Mouse (Mus musculus) urinary bladder, postnatal 14 days (tissue): Measurements from ENCODE around the gene Spata32.
A peak's percentile ranks its signal among the peaks of the same experiment; 100 is the strongest.

Experiments
- DNase-seq: peaks from one replicate; pipeline ENCODE4 v3.0.0; 2021; ENCODE audit warnings: low spot score

Spata32 gene

GRCm38 (mm10) chr11:103202376-103202775 is 15.9 kb downstream of the Spata32 start:
- DNase-seq, result no peak

DNA sequence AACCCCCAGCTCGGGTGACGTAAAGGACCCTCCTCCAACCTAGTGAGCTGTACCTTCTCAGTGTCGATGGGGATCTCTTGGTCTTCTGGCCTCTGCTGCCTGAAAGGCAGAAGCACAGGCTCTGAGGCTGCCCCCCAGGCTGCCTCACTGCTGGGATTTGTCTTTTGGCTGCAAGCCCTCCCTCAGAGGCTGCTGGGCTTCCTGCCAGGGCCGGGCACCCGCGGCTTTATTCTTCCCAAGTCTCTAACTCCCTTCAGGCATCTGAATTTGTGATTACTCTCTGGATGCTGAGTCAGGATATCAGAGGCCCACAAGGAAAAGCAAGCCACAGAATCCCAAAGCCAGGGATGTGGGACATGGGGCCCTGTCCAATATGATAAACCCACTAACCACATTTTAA is 16.6 kb downstream of the Spata32 start:
- peak; percentile 43 for DNase-seq

DNA sequence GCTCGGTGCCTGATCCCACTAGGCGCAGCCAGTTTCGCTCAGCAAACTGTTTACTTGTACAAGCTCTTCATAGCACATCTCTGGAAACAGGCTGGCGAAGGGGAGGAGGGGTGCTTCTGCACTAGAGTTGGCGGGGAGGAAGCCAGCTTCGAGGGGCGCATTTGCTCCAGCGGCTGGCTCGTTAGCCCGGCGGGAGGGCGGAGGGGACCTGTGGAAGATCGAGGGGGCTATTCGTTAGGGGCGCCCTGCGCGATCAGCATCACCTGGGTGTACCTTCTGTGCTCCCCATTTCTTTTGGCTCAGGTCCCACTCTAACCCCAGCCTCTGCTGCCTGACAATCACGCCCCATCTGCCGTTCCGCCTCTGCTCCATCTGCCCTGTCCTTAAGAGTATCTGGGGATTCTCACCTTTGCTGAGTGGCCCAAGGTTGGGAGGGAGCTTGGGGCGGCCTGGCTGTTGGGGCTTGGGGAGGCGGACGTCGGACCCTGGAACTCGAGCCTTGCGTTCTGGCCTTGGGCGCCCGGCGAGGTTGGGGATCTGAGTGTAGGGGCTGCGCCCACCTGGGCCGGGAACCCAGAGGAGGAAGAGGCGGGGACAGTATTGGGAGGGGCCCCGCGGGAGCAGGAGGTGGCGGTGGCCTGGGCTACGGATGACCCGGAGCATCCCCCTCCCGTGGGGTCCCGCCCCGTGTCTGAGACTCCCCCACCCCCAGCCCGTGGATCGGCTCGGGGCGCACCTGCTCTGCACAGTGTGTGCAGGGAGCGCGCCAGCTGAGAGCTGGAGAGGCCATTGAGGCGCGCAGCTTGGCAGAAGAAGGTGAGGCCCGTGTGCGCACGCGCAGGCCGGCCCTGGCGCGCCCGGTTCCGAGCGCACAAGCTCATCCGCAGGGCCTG is 19.1 kb downstream of the Spata32 start:
- peak; percentile 58 for DNase-seq

- DNase-seq, result no peak
Measured at GRCm38 (mm10) chr11:103198339-103198738, 19.9 kb downstream of the Spata32 start.

DNA sequence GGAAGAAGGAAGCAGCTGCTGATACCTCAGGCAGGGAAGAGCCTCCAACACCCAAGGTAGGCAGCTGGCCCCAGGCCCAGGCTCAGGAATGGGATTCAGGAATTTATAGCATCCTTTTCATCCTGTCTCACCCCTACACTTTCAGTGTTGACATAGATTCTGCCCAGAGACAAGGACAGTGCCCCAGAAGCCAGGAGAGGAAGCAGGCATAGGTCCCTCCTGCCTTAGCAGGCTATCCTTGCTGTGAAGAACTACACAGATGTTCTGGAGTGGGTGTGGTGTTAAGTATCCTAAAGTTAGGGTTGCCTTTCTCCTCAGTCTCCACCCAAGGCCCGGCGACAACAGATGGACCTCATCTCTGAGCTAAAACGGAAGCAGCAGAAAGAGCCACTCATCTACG is 20.9 kb downstream of the Spata32 start:
- DNase-seq, result no peak

DNA sequence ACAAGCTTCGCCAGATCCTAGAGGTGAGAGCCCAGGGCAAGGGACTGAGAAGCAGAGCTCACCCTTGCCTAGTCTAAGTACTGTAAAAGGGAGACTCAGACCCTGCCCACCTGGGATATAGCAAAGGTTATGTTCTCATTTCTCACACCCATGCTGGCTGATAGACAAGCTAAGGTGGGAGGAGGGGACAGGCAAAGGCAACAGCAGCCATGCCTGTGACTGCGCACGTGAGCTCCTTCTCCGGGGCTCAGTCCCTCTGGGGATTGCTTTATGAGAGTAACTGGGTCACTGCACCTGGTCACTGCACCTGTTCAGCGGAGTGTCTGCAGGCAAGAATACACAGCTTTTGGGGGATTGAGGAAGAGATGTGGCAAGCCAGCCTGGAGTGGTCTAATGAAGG is 22.6 kb downstream of the Spata32 start:
- DNase-seq, result no peak

DNA sequence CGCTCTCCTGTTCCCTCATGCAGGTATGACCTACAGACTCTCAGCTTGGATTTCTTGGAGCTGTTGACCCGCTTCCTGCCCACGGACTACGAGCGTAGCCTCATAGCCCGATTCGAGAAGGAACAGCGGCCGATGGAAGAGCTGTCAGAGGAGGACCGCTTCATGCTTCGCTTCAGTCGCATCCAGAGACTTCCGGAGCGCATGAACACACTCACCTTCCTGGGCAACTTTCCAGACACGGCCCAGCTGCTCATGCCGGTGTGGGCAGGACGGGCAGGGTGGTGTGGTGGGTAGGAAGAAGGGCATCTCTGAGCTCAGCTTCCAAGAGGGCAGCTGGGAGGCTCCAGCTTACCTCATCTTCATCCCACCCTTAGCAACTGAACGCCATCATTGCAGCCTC is 23.0 kb downstream of the Spata32 start:
- no peak for DNase-seq

DNA sequence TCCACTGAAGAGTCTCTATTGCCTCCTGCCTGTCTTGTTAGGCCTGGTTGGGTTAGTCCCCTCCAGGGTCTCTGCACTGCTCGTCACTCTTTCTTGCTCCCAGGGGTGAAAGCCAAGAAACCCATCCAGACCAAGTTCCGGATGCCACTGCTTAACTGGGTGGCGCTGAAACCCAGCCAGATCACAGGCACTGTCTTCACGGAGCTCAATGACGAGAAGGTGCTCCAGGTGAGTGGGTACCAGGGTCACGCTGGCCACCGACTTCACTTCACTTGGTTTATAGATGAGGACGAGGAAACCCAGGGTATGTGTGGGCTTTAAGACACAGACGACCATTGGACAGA is 24.4 kb downstream of the Spata32 start:
- no peak for DNase-seq

GRCm38 (mm10) chr11:103192956-103193824 is 25.0 kb downstream of the Spata32 start:
- no peak for DNase-seq

DNA sequence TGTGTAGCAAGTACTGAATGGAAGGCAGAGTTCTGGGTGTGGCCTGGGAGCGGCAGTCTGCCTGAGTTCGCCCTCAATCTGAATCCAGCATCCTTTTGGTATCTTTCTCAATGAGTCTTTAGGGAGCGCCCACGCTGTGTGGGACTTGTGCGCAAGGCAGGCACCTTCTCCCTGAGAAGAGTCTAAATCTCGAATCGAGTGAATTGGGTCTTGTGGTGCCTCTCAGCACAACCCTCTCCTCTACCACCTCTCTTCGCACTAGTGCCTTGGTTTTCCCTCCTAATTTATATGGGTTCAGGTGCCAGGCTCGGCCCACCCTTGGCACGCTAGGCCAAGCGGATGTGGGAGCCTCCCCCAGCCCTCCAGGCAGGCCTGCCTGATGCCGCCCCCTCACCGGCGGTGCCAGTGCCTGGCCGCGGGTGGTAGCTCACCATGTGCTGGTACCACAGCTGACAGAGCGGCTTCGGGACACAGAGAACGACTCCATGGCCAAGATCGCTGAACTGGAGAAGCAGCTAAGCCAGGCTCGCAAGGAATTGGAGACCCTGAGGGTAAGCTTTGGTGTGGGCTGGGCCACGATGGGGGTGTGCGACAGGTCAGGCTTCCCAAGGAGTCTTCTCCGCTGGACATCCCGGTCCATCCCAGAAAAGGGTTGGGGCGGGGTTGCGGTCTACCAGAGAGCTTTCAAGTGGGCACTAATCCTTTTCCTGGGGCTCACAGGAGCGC is 25.8 kb downstream of the Spata32 start:
- no peak for DNase-seq

DNA sequence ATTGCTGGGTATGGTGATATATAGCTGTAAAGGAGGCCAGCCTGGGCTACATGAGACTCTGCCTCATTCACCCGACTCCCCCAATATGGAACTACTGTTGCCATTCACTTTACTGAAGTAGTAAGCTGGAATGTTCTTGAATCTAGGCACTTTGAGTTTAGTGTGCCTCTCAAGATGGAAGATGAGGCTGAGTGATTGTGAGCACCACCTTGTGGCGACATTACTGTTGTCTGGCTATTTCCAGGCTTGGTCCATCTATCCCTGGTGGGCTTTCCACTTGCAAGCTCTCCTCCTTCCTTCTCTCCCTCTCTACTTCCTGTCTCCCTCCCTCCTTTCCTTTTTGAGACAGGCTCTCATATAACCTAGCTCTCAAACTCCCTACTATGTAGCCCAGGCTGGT is 33.3 kb downstream of the Spata32 start:
- peak; percentile 55 for DNase-seq

- DNase-seq, result no peak
Measured at GRCm38 (mm10) chr11:103181911-103182310, 36.3 kb downstream of the Spata32 start.

- no peak for DNase-seq
Measured at GRCm38 (mm10) chr11:103181349-103181748, 36.9 kb downstream of the Spata32 start.

- no peak for DNase-seq
Measured at GRCm38 (mm10) chr11:103180426-103180825, 37.8 kb downstream of the Spata32 start.

GRCm38 (mm10) chr11:103178748-103179147 is 39.5 kb downstream of the Spata32 start:
- no peak for DNase-seq

- DNase-seq, result no peak
Measured at GRCm38 (mm10) chr11:103177815-103178485, 40.3 kb downstream of the Spata32 start.

DNA sequence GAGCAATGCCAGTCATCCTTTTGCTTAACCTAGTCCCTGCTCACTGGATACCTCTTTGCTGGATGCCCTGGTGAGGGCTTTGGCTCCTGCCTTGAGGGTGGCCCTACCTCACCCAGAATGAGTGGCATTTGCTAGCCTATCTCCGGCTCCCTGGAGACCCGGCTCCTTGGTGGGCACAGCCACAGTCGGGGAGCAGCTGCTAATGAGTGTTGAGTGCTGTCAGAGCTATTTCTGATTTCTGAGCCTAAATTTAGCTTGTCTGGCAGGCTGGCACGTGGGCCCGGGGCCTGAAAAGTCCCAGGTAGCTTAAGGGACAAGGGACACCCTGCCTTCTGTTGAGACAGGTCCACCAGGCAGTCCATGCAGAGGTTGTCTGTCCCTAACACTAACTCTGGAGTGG is 41.0 kb downstream of the Spata32 start:
- DNase-seq, result no peak

DNA sequence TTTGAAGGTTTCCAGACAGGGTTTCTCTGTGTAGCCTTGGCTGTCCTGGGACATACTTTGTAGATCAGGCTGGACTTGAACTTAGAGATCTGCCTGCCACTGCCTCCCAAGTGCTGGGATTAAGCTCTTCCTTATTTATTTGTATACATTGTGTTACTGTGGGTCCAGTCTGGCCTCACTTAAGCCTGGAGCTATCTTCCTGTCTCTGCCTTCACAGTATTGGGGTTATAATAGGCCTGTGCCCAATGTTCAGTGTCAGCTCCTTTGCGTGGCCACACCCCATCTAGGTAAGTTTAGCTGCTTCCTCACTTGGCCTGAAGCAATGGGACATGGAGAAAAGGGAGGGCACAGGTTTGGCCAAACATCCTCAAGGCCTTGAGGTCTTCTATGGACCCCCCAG is 41.7 kb downstream of the Spata32 start:
- DNase-seq, result no peak

GRCm38 (mm10) chr11:103175688-103176442 is 42.4 kb downstream of the Spata32 start:
- no peak for DNase-seq

GRCm38 (mm10) chr11:103174891-103175391 is 43.3 kb downstream of the Spata32 start:
- no peak for DNase-seq

- DNase-seq, result no peak
Measured at GRCm38 (mm10) chr11:103174411-103174832, 43.8 kb downstream of the Spata32 start.
